Mouse (Mus musculus) testis, adult 2 months (tissue): ENCODE results near the gene Rbms1.

Source experiments
- CTCF ChIP-seq: fragments of 200-500 bp; IDR thresholded peaks from 2 replicates; pipeline ENCODE4 v1.5.1; 2012; ENCODE audit warnings: low read depth, mild to moderate bottlenecking, inconsistent platforms, low read length, moderate library complexity; ENCODE audit not compliant: control insufficient read depth, insufficient read depth, insufficient replicate concordance
- POLR2A ChIP-seq: fragments of 200-500 bp; IDR thresholded peaks from 2 replicates; pipeline ENCODE4 v1.6.1; 2012; ENCODE audit warnings: low read depth, mild to moderate bottlenecking, inconsistent platforms, low read length, moderate library complexity; ENCODE audit not compliant: control insufficient read depth

DNA sequence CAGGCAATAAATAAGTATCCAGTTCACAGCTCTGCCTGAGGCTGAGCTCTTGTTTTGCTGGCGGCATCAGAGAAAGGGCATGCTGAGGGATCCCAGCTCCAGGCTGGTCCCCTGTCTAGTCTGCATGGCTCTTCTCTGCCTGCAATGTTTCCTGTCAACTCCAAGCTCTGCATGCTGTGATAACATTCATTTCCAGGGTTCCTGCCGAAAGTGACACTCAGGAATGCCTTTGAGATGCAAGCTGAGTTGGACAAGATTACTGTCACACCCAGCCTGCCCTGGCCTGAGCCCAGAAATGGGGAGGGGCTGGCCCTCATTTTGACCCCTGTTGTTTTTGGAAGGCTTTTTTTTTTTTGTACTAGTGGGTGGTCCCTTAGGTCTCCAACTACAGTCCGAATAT, 233.0 kb downstream of the Rbms1 start:
- TF ChIP-seq POLR2A: no peak
- TF ChIP-seq CTCF: no peak
